Mouse (Mus musculus): ENCODE measurements around the gene Ndst4.

Gene Ndst4

GRCm38 (mm10) chr3:125403601-125404396 is at the start of gene Ndst4:
Gene Ndst4 (plus strand): TSS chr3:125404076.
- DNase-seq: peak; percentile 28 to 40

GRCm38 (mm10) chr3:125397443-125397842 is 6.4 kb upstream of the Ndst4 start:
- no peak for DNase-seq

- peak; percentile 4 to 7 for DNase-seq
Observed at GRCm38 (mm10) chr3:125406456-125406855, 2.6 kb downstream of the Ndst4 start.

- no peak for DNase-seq
Observed at GRCm38 (mm10) chr3:125406991-125407390, 3.1 kb downstream of the Ndst4 start.

GRCm38 (mm10) chr3:125466894-125467652 is 63.2 kb downstream of the Ndst4 start:
- DNase-seq: no peak

GRCm38 (mm10) chr3:125510102-125510501 is 106.2 kb downstream of the Ndst4 start:
- DNase-seq: no peak

- DNase-seq: no peak
Observed at GRCm38 (mm10) chr3:125533371-125533770, 129.5 kb downstream of the Ndst4 start.

- DNase-seq: no peak
Observed at GRCm38 (mm10) chr3:125570602-125571001, 166.7 kb downstream of the Ndst4 start.

- no peak for DNase-seq
Observed at GRCm38 (mm10) chr3:125632233-125632632, 228.4 kb downstream of the Ndst4 start.

- DNase-seq: no peak
Observed at GRCm38 (mm10) chr3:125655009-125655635, 251.2 kb downstream of the Ndst4 start.

- no peak for DNase-seq
Observed at GRCm38 (mm10) chr3:125660114-125660717, 256.3 kb downstream of the Ndst4 start.

- DNase-seq: no peak
Observed at GRCm38 (mm10) chr3:125660884-125661532, 257.1 kb downstream of the Ndst4 start.

GRCm38 (mm10) chr3:125673997-125674794 is 270.3 kb downstream of the Ndst4 start:
- peak; percentile 7 to 10 for DNase-seq

GRCm38 (mm10) chr3:125675211-125675896 is 271.5 kb downstream of the Ndst4 start:
- DNase-seq: no peak

GRCm38 (mm10) chr3:125678924-125679323 is 275.0 kb downstream of the Ndst4 start:
- peak; percentile 11 to 12 for DNase-seq

- DNase-seq: no peak
Observed at GRCm38 (mm10) chr3:125683460-125684230, 279.8 kb downstream of the Ndst4 start.

GRCm38 (mm10) chr3:125684583-125684982 is 280.7 kb downstream of the Ndst4 start:
- no peak for DNase-seq

GRCm38 (mm10) chr3:125687601-125688000 is 283.7 kb downstream of the Ndst4 start:
- no peak for DNase-seq

GRCm38 (mm10) chr3:125690948-125691347 is 287.1 kb downstream of the Ndst4 start:
- no peak for DNase-seq

GRCm38 (mm10) chr3:125722953-125723352 is 319.1 kb downstream of the Ndst4 start:
- DNase-seq: no peak
